Mouse (Mus musculus) lung, postnatal 0 days (tissue): ENCODE results near the gene Ssh2. TPM values are rescaled to one million over a fixed set of nuclear protein-coding genes. Genes with fewer than 3 reads are reported as not detected.
A peak's percentile ranks its signal among the peaks of the same experiment; 100 is the strongest.

ENCODE experiments used
- ATAC-seq: fragments of 200-750 bp; cut with Nextera tagmentation; 2 replicates; pipeline ENCODE4 v1.8.0; 2017; ENCODE audit warnings: moderate library complexity
- DNase-seq: peaks from one replicate; pipeline ENCODE4 v3.0.0-alpha.2; 2016; ENCODE audit warnings: low spot score
- H3K27ac ChIP-seq: fragments of 300-500 bp; sonication (generic); 2 replicates; pipeline ENCODE4 v1.5.1; 2014; ENCODE audit warnings: antibody characterized with exemption, mild to moderate bottlenecking, low read length, mixed read lengths
- H3K27me3 ChIP-seq: fragments of 300-500 bp; sonication (generic); replicated peaks from 2 replicates; pipeline ENCODE4 v1.6.1; 2014; ENCODE audit warnings: low read length, mixed read lengths; ENCODE audit not compliant: insufficient read depth
- H3K36me3 ChIP-seq: fragments of 300-500 bp; sonication (generic); 2 replicates; pipeline ENCODE4 v1.6.1; 2014; ENCODE audit warnings: low read length, mixed read lengths; ENCODE audit not compliant: insufficient read depth
- H3K4me1 ChIP-seq: fragments of 300-500 bp; sonication (generic); 2 replicates; pipeline ENCODE4 v1.6.1; 2014; ENCODE audit warnings: antibody characterized with exemption, low read depth, low read length, mixed read lengths; ENCODE audit not compliant: insufficient read depth
- H3K4me2 ChIP-seq: fragments of 300-500 bp; sonication (generic); replicated peaks from 2 replicates; pipeline ENCODE4 v1.6.1; 2014; ENCODE audit warnings: low read depth, mild to moderate bottlenecking, low read length, moderate library complexity, mixed read lengths
- H3K4me3 ChIP-seq: fragments of 300-500 bp; sonication (generic); 2 replicates; pipeline ENCODE4 v1.5.1; 2014; ENCODE audit warnings: low read depth, low read length
- H3K9ac ChIP-seq: fragments of 300-500 bp; sonication (generic); replicated peaks from 2 replicates; pipeline ENCODE4 v1.6.1; 2014; ENCODE audit warnings: low read depth, mild to moderate bottlenecking
- H3K9me3 ChIP-seq: fragments of 300-500 bp; sonication (generic); 2 replicates; pipeline ENCODE4 v1.6.1; 2016; ENCODE audit warnings: low read length, mixed read lengths
- CTCF ChIP-seq: IDR thresholded peaks from 2 replicates; pipeline ENCODE4 v1.5.1; 2016; ENCODE audit warnings: antibody characterized with exemption, mild to moderate bottlenecking
- EP300 ChIP-seq: IDR thresholded peaks from 2 replicates; pipeline ENCODE4 v1.6.1; 2016; ENCODE audit warnings: antibody characterized with exemption, mild to moderate bottlenecking, control low read depth
- WGBS: fragments of 180-500 bp; shearing (Covaris S2); extraction: QIAGEN DNeasy Blood & Tissue Kit; methylation state at CpG from one replicate; pipeline ENCODE4 v1.1.7; 2014; 5-methylcytosine and 5-hydroxymethylcytosine counted together
- polyA plus RNA-seq: library from polyadenylated mRNA; unstranded; fragments of >200 nt; fragmentation: Nextera tagmentation; extraction: Ambion mirVana; gene quantifications from 2 replicates; pipeline ENCODE4 v1.2.1, GENCODE M21; 2015

The Ssh2 gene
- polyA plus RNA-seq, 1 experiment from 2014 or later: 13.2 TPM

DNA sequence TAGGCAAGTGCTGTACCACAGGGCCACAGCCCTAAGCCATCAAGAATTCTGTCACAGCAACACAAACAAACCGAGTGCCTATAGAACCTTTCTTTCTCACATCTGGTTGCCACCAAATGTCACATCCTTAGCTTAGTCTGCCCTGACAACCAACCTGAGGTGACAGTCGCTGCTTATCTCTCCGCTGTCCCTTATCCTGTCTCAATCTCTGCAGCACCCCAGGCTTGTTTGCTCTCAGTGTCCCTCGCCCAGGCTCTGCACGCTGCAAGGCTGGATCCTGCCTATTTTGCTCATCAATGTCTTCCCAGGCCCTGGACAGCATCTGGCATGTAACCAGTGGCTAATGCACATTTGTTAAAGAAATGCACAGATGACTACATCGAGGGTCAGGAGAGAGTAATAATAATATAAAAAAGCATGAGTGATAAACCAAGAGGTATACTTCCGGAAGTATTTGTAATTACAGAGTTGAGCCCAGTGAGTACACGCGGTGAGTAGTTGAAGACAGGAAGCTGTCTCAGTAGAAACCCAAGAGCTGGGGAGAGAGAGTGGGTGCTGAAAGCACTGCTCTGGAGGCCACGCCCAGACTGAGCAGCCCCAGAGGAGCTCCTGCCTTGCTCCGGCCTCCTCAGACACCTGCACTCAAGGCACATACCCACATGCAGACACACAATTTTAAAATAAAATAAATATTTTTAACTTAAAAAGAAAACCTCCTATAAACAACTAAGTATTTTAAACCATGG is 267.6 kb downstream of the Ssh2 start:
- no peaks in the 10 kb centered on the region; the same call in 1 of the 2 replicates for H3K4me1 ChIP-seq
- H3K27me3 ChIP-seq: no peaks in the 10 kb centered on the region
- no peak overlapping the region for H3K9ac ChIP-seq
- no peaks in the 10 kb centered on the region for H3K9me3 ChIP-seq
- no peak overlapping the region for H3K4me3 ChIP-seq
- WGBS: 29% methylated on average over 11 of the region's 11 CpGs
- no peak for DNase-seq
- H3K4me2 ChIP-seq: no peak overlapping the region
- no peaks in the 10 kb centered on the region for H3K36me3 ChIP-seq
- ATAC-seq: no peak
- no peak overlapping the region for H3K27ac ChIP-seq
- TF ChIP-seq EP300 (no peak), CTCF (no peak)

DNA sequence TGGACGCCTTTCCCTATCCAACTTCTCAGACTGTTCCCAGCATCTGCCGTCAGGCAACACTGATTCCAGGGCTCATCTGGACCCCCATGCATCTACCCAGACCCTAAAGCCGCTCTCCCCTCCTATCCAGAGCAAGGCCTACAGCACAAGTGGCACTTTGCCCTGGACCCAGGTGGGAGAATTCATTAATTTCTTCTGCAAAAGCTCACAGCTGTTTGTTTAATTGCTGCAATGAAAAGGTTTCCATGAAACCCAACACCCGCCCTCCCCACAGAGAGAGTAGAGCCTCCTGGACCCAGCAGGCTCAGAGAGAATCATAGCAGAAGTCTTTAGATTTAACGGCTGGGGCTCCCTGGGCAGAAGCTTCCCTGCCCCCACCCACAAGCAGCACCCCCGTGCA is 269.1 kb downstream of the Ssh2 start:
- Histone ChIP-seq H3K4me2 (no peak overlapping the region), H3K4me1 (peaks cover 10% of the 10 kb centered on the region; the same call in 1 of the 2 replicates), H3K27ac (no peak overlapping the region), H3K36me3 (no peaks in the 10 kb centered on the region), H3K9ac (no peak overlapping the region), H3K27me3 (no peaks in the 10 kb centered on the region), H3K4me3 (no peak overlapping the region), H3K9me3 (no peaks in the 10 kb centered on the region)
- WGBS: 67% methylated on average over 6 of the region's 6 CpGs
- no peak for ATAC-seq
- TF ChIP-seq CTCF (no peak), EP300 (no peak)
- DNase-seq: no peak

DNA sequence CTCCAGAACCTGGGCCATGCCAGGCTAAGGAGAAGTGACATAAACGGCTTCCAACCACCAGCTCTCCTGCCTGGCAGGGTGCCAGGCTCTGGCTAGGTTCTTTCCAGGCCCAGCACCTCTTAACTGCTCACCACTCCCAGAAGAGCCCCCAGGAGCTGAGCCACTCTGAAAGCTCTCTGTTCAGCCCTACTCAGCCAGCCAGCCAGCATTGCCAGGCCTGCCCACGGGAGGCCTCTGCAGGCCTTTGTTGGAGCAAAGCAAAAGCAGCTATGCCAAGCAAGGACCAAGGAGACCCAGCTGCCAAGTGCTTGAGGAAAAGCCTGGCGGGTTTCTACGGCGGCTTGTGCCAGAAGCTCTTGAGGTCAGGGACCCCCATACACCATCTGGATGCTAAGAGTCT is 270.7 kb downstream of the Ssh2 start:
- Histone ChIP-seq H3K36me3 (no peaks in the 10 kb centered on the region), H3K9me3 (no peaks in the 10 kb centered on the region), H3K27me3 (no peaks in the 10 kb centered on the region), H3K4me1 (peaks cover 21% of the 10 kb centered on the region), H3K4me2 (no peak overlapping the region), H3K27ac (no peak overlapping the region), H3K4me3 (no peak overlapping the region), H3K9ac (no peak overlapping the region)
- no peak for DNase-seq
- 42% methylated on average over 5 of the region's 5 CpGs for WGBS
- ATAC-seq: no peak
- peak; percentile 23; the same call in 1 of the 2 replicates for TF ChIP-seq CTCF
- TF ChIP-seq EP300: no peak

- no peaks in the 10 kb centered on the region for H3K27me3 ChIP-seq
- H3K9ac ChIP-seq: peak overlapping the region; percentile 48
- H3K36me3 ChIP-seq: no peaks in the 10 kb centered on the region
- no peak for TF ChIP-seq CTCF
- no peak for TF ChIP-seq EP300
- 6% methylated on average over 42 of the region's 55 CpGs for WGBS
- peaks cover 25% of the 10 kb centered on the region for H3K4me1 ChIP-seq
- ATAC-seq: no peak
- H3K9me3 ChIP-seq: no peaks in the 10 kb centered on the region
- peak; percentile 25 for DNase-seq
- H3K4me2 ChIP-seq: peak overlapping the region; percentile 99
- peak overlapping the region; percentile 78 for H3K4me3 ChIP-seq
- H3K27ac ChIP-seq: no peak overlapping the region
These were observed 272.9 kb downstream of the Ssh2 start for GRCm38 (mm10) chr11:77488771-77489581.

DNA sequence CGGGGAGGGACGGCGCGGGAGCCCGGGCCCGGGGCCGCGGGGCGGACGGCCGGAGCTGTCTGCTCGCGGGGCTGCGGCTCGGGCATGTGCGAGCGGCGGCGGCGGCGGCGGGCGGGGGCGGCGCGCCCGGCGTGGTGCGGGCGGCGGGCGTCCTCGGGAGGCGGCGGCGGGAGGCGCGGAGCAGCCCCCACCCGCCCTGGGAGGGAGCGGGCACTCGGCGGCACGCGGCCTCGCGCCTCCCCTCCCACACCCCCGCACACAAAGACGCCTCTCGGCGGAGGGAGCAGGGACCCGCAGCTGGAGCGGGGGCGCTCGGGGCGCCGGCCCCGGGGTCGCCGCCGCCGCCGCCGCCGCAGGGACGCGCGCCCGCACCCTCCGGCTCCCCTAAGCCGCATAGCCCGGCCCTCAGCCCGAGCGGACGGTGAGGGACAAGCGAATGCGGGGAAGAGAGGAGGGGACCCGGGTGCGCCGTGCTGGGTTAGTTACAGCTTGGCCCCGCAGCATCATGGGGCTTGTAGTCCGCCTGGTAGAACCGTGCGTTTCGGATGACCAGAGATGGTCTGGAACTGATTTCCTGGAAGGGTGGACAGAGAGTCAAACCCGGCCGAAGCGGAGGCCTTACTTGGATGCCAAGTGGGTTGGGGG is 273.6 kb downstream of the Ssh2 start, which contains the start of gene Ankrd13b:
Gene Ankrd13b (minus strand): TSS at position 88 of the 645 bp plus-strand sequence.
- peak within 1 kb of the TSS; percentile 78 for H3K4me3 ChIP-seq
- TF ChIP-seq CTCF (no peak), EP300 (no peak)
- 4% methylated on average over 32 of the region's 87 CpGs for whole genome bisulfite sequencing
- H3K4me1 ChIP-seq: peaks cover 30% of the 10 kb centered on the region
- no peaks in the 10 kb centered on the region for H3K36me3 ChIP-seq
- H3K27ac ChIP-seq: peak within 1 kb of the TSS; percentile 32; the same call in 1 of the 2 replicates
- H3K27me3 ChIP-seq: no peaks in the 10 kb centered on the region
- DNase-seq: peak; percentile 77
- ATAC-seq: peak; percentile 27; the same call in 1 of the 2 replicates
- no peaks in the 10 kb centered on the region for H3K9me3 ChIP-seq
- H3K9ac ChIP-seq: peak within 1 kb of the TSS; percentile 48
- H3K4me2 ChIP-seq: peak within 1 kb of the TSS; percentile 99

GRCm38 (mm10) chr11:77490451-77490850 is 274.4 kb downstream of the Ssh2 start:
- ATAC-seq (no peak), DNase-seq (no peak)
- WGBS: 71% methylated on average over 6 of the region's 6 CpGs
- Histone ChIP-seq H3K27me3 (no peaks in the 10 kb centered on the region), H3K4me1 (peaks cover 30% of the 10 kb centered on the region), H3K27ac (peak overlapping the region; percentile 32; the same call in 1 of the 2 replicates), H3K9ac (no peak overlapping the region), H3K9me3 (no peaks in the 10 kb centered on the region), H3K36me3 (no peaks in the 10 kb centered on the region), H3K4me3 (no peak overlapping the region), H3K4me2 (no peak overlapping the region)
- no peak for TF ChIP-seq EP300
- TF ChIP-seq CTCF: no peak
